Mouse (Mus musculus): ENCODE measurements around the gene Spcs2.

The Spcs2 gene

DNA sequence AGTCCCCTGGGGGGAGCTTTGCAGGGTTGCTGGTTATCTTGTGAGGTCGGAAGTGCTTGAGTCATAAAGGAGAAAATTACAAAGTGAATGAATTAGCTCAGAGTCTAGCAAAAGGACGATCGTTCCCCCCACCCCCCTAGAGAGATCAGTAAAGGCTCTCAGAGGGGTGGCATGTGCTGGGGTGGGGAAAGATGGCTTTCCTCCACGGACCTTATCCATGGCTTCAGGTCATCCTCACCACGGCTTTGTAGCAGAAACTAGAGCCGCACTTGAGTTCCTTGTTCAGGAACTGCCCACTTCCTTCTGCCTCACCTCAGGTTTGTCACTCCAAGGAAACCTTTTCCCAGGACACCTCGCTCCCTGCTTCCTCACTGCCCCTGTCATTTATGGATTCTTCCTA lies at the start of gene Spcs2:
TSS of gene Spcs2 (minus strand) at position 101 of the 400 bp plus-strand sequence.
- in situ Hi-C loops (cut with MboI; ENCODE audit: low sequenced_read_pairs), result no loop called here

DNA sequence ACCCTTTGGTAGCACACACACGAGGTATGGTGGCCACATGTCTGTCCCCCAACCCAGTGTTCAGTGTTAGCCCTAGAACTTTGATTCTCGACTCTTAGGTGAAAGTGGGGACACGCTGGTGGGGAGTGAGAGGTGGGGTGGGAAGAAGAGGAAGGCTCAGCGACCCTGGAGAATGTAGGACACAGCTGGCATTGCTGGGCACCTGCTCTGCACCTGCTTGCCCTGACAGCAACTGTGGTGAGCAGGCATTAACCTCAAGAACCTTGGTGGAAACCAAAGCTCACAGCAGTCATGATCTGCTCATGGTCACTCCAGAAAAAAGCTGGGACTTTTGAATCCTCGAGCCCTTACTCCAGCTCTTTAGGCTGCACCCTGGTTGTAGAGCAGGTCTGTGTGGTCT lies 47.8 kb upstream of the Spcs2 start:
- in situ Hi-C loops (cut with MboI; ENCODE audit: low sequenced_read_pairs), result no loop called here

DNA sequence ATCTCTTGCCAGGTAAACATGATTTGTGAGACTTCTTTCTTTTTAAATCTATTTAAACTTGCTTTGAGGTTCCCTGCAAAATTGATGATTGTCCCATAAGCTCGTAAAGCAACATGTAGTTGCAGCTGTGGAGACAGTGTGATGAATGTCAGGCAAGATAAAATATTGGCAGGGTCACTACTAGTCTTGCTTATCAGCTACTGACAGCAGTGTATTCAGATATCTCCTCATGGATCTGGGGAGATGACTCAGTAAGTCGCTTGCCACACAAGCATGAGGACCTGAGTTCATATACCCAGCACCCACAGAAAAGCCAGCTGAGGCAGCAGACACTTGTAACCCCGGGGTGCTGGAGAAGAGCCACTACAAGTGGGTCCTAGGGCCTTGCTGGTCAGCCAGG lies 44.2 kb upstream of the Spcs2 start:
- in situ Hi-C loops (cut with MboI; ENCODE audit: low sequenced_read_pairs), result no loop called here

DNA sequence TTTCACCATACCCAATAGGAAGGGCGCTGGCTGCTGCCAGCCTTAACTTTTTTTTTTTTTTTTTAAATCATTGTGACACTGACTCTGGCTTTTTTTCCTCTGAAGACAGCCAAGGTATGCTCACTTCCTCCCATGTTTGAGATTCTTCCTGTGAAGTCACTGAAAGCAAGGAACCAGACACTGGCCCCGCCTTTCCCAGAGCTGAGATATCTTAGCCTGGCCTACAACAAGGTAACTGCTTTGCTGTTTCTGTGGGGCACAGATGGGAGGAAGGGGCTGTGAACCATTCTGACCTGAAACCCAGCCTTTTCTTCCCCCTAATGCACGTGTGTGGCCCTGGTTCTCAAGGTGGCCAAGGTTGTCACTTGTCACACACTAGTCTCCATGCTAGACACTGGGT lies 43.1 kb upstream of the Spcs2 start:
- in situ Hi-C loops (cut with MboI; ENCODE audit: low sequenced_read_pairs), result no loop called here

DNA sequence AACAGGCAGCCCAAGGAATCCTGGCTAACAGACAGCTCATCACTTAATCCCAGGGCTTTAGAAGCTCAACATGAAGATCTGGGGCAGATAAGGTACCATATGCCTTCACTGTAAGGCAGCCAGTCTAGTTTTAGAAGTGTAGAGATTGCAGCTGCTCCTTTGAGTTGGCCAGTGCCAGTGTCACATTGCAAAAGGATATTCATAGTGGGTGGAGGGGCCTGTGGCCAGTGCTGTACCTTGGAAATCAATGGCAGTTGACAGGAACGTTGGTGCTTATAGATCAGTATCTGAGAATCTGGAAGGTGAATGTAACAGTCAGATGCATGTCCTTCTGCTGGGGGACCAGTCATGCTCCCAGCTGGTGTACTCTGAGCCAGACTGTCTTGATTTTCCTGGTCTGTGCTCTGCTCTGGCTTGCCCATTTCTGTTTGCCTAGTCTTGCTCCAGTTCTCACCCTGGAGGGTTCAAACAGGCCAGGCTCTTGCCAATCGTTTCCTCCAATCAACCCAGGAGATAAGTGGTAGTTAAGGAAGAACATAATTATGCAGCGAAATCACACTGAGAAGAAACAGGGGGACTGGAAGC lies 41.3 kb upstream of the Spcs2 start:
- in situ Hi-C loops (cut with MboI; ENCODE audit: low sequenced_read_pairs), result no loop called here

DNA sequence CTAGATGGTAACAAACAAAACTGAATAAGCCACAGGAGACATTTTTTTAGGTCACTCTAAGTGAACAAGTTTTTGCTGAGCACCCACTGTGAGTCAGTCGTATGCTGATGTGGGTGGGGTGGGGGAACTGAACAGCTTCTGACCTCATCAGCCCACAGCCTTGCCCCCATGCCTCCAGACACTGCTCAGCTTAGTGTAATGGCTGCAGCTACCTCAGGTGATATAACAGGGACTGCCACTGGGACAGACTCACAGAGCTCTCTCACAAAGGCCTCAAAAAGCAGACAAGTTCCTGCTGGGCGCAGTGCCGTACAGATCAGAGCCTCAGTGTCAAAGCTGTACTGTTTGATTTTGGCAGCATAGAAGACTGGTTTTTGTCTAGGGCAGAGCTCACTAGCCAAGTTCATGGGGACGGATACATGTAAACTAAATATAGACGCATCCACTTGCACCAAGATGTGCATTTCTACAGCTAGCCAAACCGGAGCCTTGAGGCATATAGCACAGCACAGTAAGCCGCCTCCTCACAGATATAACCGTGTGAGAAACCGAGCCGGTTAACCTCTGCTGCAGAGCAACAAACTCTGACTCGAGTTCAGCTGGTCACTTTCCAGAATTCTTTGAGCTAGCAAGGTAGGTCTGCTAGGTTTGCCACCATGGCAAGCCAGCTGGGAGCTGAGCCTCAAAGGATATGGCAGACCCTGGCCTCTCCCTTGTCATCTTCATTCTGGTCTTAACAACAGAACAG lies 39.8 kb upstream of the Spcs2 start:
- in situ Hi-C loops (cut with MboI; ENCODE audit: low sequenced_read_pairs), result no loop called here

DNA sequence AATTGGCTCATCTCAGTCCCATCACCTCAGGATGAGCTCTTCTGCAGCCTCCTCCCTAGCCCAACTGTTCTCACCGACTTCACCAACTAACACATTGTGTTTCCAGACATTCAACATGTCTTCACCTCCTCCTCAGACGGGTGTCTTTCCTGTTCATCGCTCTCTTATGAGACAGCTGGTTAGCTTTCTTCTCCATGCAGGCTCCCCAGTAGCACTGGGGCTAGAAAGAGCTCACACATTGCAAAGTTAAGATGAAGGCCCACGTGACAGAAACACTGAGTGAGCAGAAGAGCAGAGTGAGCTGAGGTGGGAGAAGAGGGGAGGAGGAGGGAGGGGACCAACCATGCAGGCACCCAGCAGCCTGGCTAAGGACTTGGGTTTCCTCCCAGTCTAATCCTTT lies 38.9 kb upstream of the Spcs2 start:
- in situ Hi-C loops (cut with MboI; ENCODE audit: low sequenced_read_pairs), result no loop called here

DNA sequence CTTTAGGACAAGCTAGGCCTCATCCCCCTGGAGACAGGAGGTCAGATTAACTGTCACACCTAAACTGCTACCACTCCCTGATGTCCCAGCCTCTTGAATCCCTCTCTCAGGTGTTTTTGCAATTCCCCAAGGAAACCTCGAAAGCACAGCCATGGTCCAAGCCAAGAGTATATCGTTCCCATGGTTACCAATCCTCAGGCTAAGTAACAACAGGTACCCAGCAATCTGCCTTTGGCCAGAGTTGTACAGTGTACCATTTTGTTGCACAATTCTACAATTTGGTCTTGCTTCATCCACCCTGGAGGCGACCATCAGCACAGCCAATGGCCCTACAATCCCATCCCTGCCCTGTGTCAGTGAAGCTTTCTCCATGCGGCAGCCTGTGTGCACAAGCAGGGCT lies 33.6 kb upstream of the Spcs2 start:
- in situ Hi-C loops (cut with MboI; ENCODE audit: low sequenced_read_pairs), result no loop called here

DNA sequence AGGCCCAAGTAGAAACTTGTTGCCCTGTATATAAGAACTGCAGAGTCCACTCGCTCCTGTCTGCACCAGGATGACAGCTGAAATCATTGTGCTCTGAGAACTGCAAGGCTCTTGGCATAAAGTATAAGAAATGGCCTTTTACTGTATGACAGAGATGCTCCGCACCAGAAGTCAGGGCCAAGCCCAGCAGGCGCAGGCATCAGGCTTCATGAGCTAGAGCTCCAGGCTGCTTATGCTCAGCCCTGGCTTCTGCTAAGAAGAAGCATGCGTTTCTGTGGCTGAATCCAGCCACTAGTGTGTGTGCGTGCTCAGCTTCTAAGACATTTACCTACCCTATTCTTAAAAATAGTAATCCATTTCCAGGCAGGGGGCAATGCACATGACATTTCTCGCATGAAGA lies 31.2 kb upstream of the Spcs2 start:
- in situ Hi-C loops (cut with MboI; ENCODE audit: low sequenced_read_pairs), result no loop called here

DNA sequence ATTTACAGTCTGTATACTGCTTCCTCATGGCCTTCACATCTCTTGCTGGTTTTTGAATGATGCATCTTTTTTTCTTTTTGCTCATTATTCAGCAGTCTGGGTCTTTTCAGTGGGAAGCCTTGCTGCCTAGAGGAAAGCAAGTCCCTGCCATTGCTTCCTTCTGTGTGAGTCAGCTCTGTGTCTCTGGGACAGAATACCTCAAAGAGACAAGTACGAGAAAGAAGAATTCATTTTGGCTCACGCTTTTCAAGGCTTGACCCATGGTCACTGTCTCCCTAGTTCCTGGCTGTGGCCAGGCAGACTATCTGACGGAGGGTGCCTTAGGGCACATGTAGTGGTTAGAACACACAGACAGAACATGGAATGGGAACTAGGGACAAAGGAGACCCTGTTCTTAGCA lies 30.7 kb upstream of the Spcs2 start:
- in situ Hi-C loops (cut with MboI; ENCODE audit: low sequenced_read_pairs), result no loop called here

DNA sequence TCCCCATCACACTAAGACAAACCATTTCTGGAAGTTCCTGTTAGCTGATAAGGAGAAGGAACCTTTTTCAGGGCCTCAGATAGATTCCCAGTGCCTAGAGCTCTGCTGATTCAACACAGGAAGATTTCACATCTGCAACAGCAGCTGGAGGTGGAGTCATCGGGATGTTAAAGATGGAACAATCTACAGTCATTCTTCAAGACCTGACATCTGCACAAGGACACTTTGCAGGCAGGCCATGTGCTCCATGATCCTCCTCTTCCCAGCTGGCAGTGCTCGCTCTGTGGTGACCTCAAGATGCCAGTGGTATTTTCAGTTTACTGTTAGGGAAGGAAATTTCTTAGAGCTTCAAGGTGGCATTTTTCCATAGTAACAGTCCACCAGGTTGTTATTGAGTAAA lies 29.1 kb upstream of the Spcs2 start:
- in situ Hi-C loops (cut with MboI; ENCODE audit: low sequenced_read_pairs), result no loop called here

DNA sequence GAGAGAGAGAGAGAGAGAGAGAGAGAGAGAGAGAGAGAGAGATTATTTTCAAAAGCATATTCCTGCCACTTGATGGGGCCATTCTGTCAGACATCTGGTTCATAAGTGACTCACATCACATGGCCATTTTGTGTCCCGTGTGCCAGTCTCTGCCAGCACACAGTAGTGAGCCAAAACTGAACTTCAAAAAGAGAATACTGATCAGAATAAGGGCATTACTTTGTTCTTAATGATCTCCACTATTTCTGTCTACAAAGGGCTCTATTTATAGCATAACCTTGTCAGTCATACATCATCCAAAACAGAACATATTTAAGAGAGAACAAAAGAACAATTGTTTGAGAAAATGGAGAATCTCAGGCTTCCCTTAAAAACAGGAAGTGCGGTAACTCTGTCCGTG lies 28.2 kb upstream of the Spcs2 start:
- in situ Hi-C loops (cut with MboI; ENCODE audit: low sequenced_read_pairs), result no loop called here

DNA sequence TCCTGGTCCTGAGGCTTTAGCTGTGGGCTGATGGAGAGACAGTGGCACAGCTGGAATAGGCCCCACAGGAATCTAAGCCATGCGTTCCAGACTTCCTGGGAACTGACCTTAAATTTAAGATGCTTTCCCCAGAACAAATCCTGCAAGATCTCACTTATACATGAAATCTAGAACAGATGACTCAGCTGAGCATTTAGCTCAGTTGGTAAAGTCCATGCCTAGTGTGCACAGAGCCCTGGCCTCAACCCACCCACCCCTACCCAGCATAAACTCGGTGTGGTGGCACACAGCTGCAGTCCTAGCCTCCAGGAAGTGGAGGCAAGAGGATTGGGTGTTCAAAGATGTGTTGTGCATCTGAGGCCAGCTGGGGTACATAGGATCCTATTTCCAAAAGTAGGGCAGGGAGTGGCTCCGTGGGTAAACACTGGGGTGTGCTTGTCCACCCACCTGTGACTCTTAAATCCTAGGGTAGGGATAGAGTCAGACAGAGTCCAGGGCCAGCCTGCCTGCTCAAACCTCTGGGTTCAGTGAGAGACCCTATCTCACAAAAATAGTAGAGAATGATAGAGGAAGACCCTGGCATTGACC lies 27.0 kb upstream of the Spcs2 start:
- in situ Hi-C loops (cut with MboI; ENCODE audit: low sequenced_read_pairs), result no loop called here

DNA sequence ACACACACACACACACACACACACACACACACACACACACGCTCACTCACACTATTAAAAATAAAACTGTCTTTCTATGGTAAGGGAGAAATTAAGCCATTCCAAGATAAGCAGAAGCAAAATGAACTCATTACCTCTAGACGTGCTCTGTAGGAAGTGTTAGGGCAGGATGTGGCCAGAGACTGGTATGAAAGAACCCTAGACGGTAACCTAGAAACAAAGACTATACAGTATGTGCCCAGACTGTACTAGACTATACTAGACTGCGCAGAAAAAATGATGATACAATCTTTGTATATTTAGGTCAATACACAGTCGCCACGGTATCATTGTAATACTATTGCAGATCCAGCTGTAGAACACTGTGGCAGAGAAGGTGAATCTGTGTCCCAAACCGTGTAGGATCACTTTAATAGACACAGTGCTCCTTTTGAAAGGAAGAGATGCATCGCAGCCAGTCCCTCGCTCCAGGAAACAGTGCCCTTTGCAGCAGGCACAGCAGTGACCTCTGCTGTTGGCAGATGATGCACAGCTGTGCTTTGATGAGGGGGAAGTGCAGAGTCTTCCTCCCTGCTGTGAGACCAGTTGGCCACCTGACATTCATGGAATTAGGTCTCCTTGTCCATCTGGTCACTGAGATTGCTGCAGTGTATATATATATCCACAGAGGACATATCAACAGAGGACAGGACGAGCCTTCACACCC lies 26.1 kb upstream of the Spcs2 start:
- in situ Hi-C loops (cut with MboI; ENCODE audit: low sequenced_read_pairs), result no loop called here

DNA sequence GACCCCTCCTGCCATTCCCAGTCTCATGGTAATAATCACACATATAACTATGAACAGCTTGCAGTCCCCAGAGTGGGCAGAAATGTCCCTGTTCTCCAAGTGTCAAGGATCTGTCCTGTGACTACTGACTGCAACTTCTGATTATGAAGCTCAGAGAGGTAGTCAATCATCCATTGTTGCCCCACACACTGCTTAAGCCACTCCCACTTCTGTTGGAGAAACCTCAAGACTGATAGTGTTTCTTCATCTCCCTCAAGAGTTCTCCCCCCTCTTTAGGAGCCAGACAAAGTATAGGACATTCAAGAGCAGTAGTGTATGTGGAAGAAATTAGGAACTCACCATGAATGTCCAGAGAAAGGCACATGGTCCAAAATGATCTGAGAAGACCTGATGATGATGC lies 24.5 kb upstream of the Spcs2 start:
- in situ Hi-C loops (cut with MboI; ENCODE audit: low sequenced_read_pairs), result no loop called here

DNA sequence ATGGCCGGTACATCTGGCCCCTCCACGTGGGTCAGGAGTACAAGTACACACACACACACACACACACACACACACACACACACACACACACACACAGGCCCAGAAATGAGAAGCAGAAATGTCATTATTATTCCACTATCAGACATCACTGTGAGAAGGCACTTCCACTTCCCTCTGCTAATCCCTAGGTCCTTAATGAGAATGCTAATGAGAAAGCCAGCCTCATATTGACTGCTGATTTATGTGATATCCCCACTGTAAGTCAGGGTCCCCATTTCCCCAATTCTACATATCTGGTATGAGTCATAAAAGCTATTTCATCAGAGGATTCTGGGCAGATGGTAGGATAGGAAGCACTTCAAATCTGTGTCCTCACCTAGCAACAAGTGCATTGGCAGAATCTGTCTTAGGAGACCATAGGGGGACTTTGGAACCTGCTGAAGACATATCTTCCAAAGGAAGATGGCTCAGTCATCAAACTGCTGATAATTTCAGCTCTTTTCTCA lies 24.0 kb upstream of the Spcs2 start:
- in situ Hi-C loops (cut with MboI; ENCODE audit: low sequenced_read_pairs), result no loop called here

DNA sequence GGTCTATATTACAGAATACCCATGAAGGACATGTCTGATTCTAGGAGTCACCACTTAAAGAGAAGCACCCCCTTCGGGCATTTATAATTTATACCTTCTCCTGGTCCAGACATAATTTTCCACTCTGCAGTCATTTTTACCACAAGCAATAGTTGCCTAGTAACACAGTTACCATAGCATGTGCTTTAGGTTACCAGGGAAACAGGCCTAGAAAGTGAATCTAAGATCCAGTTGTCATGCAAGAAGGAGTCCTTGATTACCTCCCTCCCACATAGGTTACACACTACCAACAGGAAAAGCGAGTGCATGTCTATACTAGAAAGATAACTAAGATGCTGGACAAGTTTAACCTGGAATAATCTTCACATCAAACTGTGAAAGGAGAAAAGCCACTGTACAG lies 15.0 kb upstream of the Spcs2 start:
- in situ Hi-C loops (cut with MboI; ENCODE audit: low sequenced_read_pairs), result no loop called here

DNA sequence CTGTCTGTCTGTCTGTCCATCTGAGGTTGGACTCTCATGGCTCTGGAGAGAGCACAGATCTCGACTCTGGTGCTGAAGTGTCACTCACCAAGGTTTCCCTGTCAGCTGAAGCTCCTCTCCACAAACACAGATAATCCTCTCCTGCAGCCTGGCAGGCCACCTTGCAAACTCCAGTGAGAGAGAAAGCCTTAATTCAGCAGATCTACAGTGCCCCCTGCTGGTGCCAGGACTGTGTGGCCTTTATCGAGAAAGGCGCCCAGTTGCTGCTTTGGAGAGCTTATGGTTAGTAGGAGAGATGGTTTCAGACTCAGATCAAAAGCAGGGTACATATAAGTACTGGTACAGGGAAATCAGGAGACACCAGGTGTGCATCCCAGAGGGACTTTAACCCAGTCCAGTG lies 13.1 kb upstream of the Spcs2 start:
- in situ Hi-C loops (cut with MboI; ENCODE audit: low sequenced_read_pairs), result no loop called here

DNA sequence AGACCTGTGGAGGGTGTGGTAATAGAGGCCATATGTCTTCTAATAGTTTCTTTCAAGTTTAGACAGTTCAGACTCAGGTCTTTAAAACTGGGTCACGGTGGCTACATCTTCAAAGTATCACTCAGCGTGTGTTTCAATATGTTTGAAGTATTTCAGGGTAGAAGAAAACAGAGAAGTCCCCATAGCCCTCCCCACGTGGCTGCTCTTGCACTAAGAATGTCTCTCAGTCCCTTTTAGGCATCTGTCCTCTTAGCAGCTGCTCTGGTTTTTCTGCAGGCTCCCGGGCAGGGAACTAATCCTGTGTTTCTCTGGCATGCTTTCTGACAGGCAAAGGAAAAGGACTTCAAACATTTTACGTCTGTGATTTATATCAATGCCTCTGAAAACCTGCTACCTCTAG lies 12.6 kb upstream of the Spcs2 start:
- in situ Hi-C loops (cut with MboI; ENCODE audit: low sequenced_read_pairs), result no loop called here

DNA sequence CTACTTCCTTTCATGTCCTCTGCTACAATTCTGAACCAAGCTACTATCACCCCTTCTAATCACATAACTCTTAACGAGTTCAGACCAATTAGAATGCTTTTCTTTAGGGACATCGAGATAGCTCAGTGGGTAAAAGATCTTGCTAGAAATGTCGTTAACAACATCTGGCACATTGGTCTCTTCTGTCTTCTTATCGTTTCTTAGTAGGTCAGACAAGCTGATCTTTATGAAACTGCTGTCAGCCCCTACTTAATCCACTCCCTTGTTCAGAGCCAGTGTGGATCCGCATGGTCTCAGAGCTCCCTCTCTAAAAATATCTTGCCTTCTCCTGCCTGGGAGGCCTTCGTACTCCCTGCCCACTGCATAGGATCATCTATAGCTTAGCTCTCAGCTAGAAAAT lies 10.7 kb upstream of the Spcs2 start:
- in situ Hi-C loops (cut with MboI; ENCODE audit: low sequenced_read_pairs), result no loop called here

DNA sequence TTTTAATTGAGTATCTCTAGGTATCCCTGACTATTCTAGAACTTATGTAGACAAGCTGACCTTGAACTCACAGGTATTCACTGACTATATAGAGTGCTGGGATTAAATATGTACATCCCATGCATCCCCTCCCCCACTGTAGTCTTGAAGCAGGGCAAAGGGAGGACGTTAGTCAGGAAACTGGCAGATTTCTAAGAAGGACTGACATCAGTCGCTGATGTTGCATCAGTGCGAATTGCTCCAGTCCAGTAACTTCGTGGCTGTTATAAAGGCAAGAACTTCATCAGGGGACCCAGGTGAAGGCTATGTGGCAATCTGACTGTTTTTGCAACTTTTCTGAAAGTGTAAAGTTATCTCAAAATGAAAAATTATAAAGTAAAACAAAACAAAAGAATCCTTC lies 6.0 kb upstream of the Spcs2 start:
- in situ Hi-C loops (cut with MboI; ENCODE audit: low sequenced_read_pairs), result no loop called here

DNA sequence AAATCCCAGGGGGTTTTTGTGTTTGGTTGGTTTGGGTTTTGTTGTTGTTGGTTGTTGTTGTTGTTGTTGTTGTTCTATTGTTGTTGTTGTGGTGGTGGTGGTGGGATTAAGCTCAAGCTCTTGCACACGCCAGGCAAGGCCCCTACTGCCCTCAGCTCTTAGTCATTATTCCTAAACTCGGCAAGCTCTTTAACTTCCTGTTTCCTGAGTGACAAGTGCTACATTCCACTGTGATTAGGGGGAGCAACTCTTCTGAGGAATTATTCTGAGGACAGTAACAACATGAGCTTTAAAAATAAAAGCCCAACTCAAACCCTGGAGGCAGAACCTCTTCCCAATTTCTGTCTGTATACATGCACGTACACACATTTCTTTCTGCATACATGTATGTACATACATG lies 2.0 kb upstream of the Spcs2 start:
- in situ Hi-C loops (cut with MboI; ENCODE audit: low sequenced_read_pairs), result no loop called here
